Mouse (Mus musculus) limb, embryonic 12.5 days (tissue): ENCODE results near the gene Wnt10a. TPM values are rescaled to one million over a fixed set of nuclear protein-coding genes. Genes with fewer than 3 reads are reported as not detected.
A peak's percentile ranks its signal among the peaks of the same experiment; 100 is the strongest.
"Not testable (repeated sequence)": the region's sequence is repeated elsewhere in the genome, so short reads cannot be mapped to it uniquely, and the experiment has no call there.

ENCODE experiments used
- ATAC-seq: fragments of 200-750 bp; cut with Nextera tagmentation; 2 replicates; pipeline ENCODE4 v1.8.0; 2017; ENCODE audit warnings: low read depth, moderate TSS enrichment; ENCODE audit not compliant: insufficient number of reproducible peaks, insufficient read depth, low FRiP score, low TSS enrichment
- H3K27ac ChIP-seq: fragments of 300-500 bp; sonication (generic); 2 replicates; pipeline ENCODE4 v1.5.1; 2016; ENCODE audit warnings: mild to moderate bottlenecking, moderate library complexity
- H3K27me3 ChIP-seq: fragments of 300-500 bp; sonication (generic); 2 replicates; pipeline ENCODE4 v1.6.1; 2016; ENCODE audit warnings: mild to moderate bottlenecking, moderate library complexity
- H3K36me3 ChIP-seq: fragments of 300-500 bp; sonication (generic); 2 replicates; pipeline ENCODE4 v1.6.1; 2016; ENCODE audit warnings: mild to moderate bottlenecking, moderate library complexity
- H3K4me1 ChIP-seq: fragments of 300-500 bp; sonication (generic); replicated peaks from 2 replicates; pipeline ENCODE4 v1.6.1; 2016
- H3K4me2 ChIP-seq: fragments of 300-500 bp; sonication (generic); 2 replicates; pipeline ENCODE4 v1.6.1; 2016; ENCODE audit warnings: mild to moderate bottlenecking, moderate library complexity
- H3K4me3 ChIP-seq: fragments of 300-500 bp; sonication (generic); replicated peaks from 2 replicates; pipeline ENCODE4 v1.5.1; 2016; ENCODE audit warnings: mild to moderate bottlenecking
- H3K9ac ChIP-seq: fragments of 300-500 bp; sonication (generic); replicated peaks from 2 replicates; pipeline ENCODE4 v1.6.1; 2016; ENCODE audit warnings: mild to moderate bottlenecking, moderate library complexity
- H3K9me3 ChIP-seq: fragments of 300-500 bp; sonication (generic); 2 replicates; pipeline ENCODE4 v1.6.1; 2016; ENCODE audit warnings: mild to moderate bottlenecking, moderate library complexity
- WGBS: fragments of 180-500 bp; shearing (Covaris S2); methylation state at CpG from one replicate; pipeline ENCODE4 v1.1.7; 2016; 5-methylcytosine and 5-hydroxymethylcytosine counted together
- polyA plus RNA-seq: library from polyadenylated mRNA; unstranded; fragments of >200 nt; fragmentation: Nextera tagmentation; extraction: Ambion mirVana; gene quantifications from 2 replicates; pipeline ENCODE4 v1.2.1, GENCODE M21; 2016

The Wnt10a gene
- polyA plus RNA-seq, 1 experiment from 2014 or later, result 3.4 TPM

DNA sequence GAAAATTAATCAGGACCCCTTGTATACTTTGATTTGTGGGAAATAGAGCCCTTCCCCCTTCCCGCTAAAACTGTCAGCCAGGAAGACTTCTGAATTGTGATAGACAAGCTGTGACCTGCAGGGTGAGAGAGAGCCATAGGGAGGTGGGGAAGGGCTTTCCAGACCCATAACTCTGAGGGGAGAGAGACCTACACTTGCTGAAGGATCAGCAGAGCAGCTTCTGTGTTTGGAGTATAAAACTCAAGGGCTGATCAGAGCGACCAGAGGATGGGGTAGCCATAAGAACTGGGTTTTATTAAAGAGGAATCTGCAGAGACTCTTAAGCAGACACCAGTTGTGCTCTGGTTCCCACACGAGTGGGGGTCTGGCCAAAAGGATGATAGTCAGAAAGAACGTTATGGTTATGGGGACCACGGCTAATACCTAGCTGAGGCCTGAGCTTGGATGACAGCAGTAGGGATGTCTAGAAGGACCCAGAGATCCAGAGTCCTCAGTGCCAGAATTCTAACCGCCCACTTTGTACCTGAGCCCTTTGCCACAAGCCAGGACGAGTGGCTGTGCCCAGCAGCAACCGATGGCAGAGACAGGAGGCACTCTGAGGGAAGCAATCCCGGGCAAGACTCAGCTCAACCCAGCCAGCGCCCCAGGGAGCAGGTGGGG, 13.0 kb downstream of the Wnt10a start:
- Histone ChIP-seq H3K4me2 (no peak overlapping the region), H3K27ac (no peak overlapping the region), H3K4me3 (no peak overlapping the region), H3K4me1 (peaks cover 55% of the 10 kb centered on the region), H3K9ac (no peak overlapping the region), H3K9me3 (no peaks in the 10 kb centered on the region), H3K27me3 (peaks cover 98% of the 10 kb centered on the region), H3K36me3 (no peaks in the 10 kb centered on the region)
- no peak for ATAC-seq
- WGBS, result 8% methylated on average over 10 of the region's 10 CpGs

DNA sequence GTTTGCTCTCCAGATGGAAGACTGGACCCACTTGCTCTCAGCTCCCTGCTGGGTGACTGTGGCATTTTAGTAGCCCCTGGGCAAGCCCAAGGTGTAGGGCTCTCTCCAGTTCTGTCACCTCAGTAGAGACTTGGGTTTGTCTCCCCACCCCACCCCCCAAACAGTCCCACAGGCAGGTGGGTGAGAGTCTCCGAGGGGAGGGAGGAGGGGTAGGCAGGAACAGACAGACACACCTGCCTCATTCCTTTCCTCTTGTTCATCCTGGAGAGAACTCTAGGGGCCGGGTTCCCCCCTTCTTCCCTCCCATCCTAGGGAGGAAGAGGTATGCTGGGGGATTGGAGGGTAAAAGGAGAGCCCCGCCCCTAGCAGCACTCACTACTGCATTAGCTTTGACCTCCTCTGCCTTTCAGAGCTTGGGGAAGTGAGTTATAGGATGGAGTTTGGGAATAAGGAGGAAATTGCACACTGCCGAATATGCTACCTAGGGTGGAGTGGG, 14.1 kb downstream of the Wnt10a start:
- Histone ChIP-seq H3K27ac (no peak overlapping the region), H3K4me2 (no peak overlapping the region), H3K4me3 (no peak overlapping the region), H3K9ac (no peak overlapping the region), H3K36me3 (no peaks in the 10 kb centered on the region), H3K9me3 (no peaks in the 10 kb centered on the region), H3K27me3 (peaks cover 98% of the 10 kb centered on the region), H3K4me1 (peaks cover 50% of the 10 kb centered on the region)
- 15% methylated on average over 4 of the region's 4 CpGs for WGBS
- no peak for ATAC-seq

DNA sequence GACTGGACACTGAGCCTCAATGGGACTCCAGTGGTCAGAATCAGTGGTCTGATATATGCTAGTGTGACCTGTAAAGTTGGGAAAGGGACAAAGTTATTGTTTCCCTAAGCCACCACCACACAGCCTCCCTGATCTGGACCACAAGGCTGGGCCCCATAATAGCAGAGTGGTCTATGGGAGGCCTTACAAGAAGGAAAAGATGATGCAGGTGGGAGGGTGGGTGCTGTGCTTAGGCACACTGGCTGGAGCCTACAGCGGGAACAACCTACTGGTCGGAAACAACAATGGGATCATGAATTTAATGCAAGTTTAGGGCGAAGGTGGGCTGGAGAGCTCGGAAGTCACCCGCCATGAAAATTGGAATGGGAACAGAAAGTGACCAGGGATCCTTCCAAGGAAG, 14.5 kb downstream of the Wnt10a start:
- Histone ChIP-seq H3K4me1 (peaks cover 45% of the 10 kb centered on the region), H3K27ac (no peak overlapping the region), H3K27me3 (peaks cover 96% of the 10 kb centered on the region), H3K4me2 (no peak overlapping the region), H3K36me3 (no peaks in the 10 kb centered on the region), H3K4me3 (no peak overlapping the region), H3K9ac (no peak overlapping the region), H3K9me3 (no peaks in the 10 kb centered on the region)
- 7% methylated on average over 5 of the region's 5 CpGs for WGBS
- ATAC-seq, result no peak

DNA sequence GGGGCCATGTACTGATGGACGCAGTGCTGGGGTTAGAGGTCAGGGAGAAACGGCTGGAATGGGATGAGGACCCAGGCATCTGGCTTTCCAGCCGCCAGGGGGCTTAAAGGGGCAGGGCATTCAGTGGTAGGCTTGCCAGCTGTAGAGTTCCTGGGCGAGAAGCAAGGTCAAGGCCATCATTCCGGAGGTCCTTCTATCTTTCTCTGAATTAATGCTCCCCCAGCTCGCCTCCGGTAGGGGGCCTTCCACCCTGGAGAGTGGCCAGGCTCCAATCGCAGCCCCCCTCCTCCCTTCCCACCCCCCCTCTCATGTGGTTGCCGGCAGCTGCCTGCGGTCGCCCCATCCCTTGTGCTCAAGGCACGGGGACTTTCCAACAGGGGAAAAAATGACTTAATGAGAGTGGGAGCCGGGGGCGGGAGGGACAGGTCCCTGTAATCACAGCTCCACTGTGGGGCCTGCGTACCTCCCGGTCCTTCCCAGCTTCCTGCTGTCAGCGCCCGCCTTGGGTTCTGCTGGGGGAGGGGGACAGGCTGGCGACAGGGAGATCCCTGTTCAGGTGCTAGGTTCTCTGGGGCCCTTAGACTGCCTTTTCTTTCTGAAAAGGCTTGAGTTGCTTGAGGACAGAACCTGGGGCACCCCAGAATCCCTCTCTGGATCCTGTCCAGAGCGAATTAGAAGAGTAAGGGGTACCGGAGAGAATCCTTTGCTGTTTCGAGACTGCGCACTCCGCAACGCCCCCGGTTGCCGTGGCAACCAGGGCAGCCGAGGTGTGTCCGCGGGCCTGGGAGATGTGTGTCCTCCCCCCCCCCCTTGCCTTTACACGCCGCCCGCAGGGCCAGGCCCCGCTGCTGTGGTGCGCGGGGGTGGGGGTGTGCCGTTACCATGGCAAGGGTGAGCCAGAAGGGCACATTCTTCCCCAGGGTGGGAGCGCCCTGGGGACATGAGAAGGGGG, 15.3 kb downstream of the Wnt10a start:
- Histone ChIP-seq H3K27me3 (peaks cover 97% of the 10 kb centered on the region), H3K4me3 (peak overlapping the region; percentile 30), H3K9ac (peak overlapping the region; percentile 42; the same call in 1 of the 2 replicates), H3K36me3 (no peaks in the 10 kb centered on the region), H3K9me3 (no peaks in the 10 kb centered on the region), H3K4me1 (peaks cover 42% of the 10 kb centered on the region), H3K27ac (no peak overlapping the region), H3K4me2 (peak overlapping the region; percentile 56)
- under 1% methylated on average over 38 of the region's 38 CpGs for WGBS
- ATAC-seq, result no peak

DNA sequence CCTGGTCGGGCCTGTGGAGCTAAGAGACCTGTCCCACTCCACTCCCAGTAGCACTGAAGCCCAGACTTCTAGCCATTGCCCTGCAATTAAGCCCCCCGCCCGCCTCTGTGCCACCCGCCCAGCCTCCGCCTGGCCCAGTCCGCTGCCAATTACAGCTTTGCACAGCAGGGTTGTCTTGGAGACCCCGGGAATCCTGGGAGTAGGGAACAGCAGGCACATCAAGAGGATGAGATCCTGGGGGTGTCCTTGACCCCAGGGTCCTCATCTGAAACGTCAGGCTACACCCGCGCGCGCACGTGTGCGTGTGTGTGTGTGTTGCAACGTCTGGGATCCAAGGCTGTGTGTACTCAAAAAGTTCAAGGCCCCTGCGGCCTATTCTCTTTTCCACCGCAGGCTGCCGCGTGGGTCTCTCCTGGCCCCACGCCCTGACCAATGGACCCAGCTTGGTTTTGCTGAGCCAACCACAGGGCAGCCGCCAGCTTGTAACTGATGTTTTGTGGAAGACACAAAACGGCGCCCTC, 16.3 kb downstream of the Wnt10a start:
- H3K4me3 ChIP-seq, result peak overlapping the region; percentile 30

DNA sequence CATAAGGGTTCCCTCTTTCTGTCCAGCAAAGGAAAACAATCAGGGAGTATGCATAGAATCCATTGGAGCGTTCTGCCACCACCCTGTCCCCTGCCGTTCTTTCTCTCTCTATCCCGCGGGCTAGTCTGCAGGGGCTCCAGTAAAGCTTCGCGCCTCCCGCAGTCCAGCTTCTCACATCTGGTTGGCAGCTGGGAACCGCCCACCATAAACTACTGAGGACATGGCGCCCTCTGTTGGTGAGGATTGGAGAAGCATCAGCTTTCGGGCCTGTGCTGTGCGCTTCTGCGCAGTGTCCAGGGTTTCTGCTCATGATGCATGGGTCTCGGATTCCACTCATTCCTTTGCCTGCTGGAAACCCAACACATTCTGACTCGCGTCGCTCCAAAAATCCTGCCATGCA, 16.8 kb downstream of the Wnt10a start:
- H3K4me1 ChIP-seq, result peaks cover 35% of the 10 kb centered on the region
- WGBS, result under 1% methylated on average over 16 of the region's 16 CpGs
- ATAC-seq, result peak; percentile 85

More for the DNA sequence above, 16.3 kb downstream of the Wnt10a start:
- Histone ChIP-seq H3K27ac (no peak overlapping the region), H3K36me3 (no peaks in the 10 kb centered on the region), H3K4me2 (peak overlapping the region; percentile 56), H3K9me3 (no peaks in the 10 kb centered on the region), H3K27me3 (peaks cover 92% of the 10 kb centered on the region), H3K9ac (no peak overlapping the region; the same call in 1 of the 2 replicates), H3K4me1 (peaks cover 40% of the 10 kb centered on the region)
- 2% methylated on average over 23 of the region's 23 CpGs for WGBS
- no peak for ATAC-seq

DNA sequence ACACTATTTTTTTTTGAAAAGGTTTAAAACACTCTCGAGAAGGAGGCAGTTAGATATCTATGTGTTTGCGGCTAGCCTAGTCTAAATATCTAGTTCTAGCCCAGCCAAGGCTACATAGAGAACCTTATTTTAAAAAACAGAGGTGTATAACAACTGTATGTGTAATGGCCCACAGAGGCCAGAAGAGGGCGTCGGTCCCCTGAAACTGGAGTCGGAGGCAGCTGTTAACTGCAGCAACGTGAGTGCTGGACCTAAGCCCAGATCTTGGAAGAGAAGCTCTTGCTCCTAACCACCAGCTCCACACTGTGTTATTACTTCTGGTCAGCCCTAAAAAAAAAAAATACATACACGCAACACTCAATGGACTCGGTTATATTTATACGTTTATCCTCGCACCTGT, 17.7 kb downstream of the Wnt10a start:
- Histone ChIP-seq H3K9me3 (no peaks in the 10 kb centered on the region), H3K27ac (no peak overlapping the region), H3K27me3 (peaks cover 85% of the 10 kb centered on the region), H3K4me2 (no peak overlapping the region), H3K9ac (no peak overlapping the region), H3K4me1 (peaks cover 28% of the 10 kb centered on the region), H3K36me3 (no peaks in the 10 kb centered on the region), H3K4me3 (no peak overlapping the region)
- no peak for ATAC-seq
- WGBS, result 61% methylated on average over 10 of the region's 10 CpGs

More for the DNA sequence above, 16.8 kb downstream of the Wnt10a start:
- Histone ChIP-seq H3K36me3 (no peaks in the 10 kb centered on the region), H3K9me3 (no peaks in the 10 kb centered on the region), H3K4me3 (peak overlapping the region; percentile 30), H3K27me3 (peaks cover 90% of the 10 kb centered on the region), H3K4me2 (peak overlapping the region; percentile 56), H3K27ac (0 out of 2 replicates have a peak overlapping the region, but pooled peaks have one; percentile 41), H3K9ac (no peak overlapping the region)

DNA sequence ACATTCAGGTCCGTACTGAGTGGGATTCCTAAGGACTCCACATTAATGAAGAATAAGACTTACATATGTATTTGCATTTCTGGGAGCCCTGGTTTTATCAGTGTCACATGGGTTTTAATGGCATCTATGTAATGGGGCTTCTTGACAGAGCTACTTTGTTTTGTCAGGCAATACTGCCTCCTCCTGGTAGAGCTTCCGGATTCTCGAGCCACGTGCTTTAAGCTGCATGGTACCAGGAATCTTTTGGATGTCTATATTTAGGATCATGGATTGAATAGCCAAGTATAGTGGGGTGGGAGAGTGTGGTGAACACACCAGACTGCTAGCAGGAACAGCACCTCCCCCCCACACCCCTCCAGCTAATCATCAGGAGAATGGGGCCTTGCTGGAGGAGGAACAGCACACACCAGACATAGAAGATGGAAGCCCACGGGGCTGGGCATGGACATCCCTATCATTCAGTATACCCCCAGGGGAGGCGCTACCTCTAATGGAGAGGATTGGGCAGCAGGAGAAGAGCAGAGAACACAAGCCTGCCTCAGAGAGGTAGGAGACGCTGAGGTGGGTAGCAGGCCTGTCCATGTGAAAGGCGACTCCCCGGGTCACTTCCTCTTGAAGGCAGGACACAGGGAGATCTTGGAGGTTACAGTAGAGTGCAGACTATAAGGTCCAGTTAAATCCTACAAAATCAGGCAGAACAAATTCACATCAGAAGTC, 23.8 kb downstream of the Wnt10a start:
- Histone ChIP-seq H3K27ac (no peak overlapping the region), H3K9ac (no peak overlapping the region), H3K4me1 (no peaks in the 10 kb centered on the region), H3K4me3 (no peak overlapping the region), H3K9me3 (no peaks in the 10 kb centered on the region), H3K36me3 (no peaks in the 10 kb centered on the region), H3K4me2 (no peak overlapping the region), H3K27me3 (peaks cover 25% of the 10 kb centered on the region)
- ATAC-seq, result no peak
- WGBS, result 79% methylated on average over 9 of the region's 9 CpGs

DNA sequence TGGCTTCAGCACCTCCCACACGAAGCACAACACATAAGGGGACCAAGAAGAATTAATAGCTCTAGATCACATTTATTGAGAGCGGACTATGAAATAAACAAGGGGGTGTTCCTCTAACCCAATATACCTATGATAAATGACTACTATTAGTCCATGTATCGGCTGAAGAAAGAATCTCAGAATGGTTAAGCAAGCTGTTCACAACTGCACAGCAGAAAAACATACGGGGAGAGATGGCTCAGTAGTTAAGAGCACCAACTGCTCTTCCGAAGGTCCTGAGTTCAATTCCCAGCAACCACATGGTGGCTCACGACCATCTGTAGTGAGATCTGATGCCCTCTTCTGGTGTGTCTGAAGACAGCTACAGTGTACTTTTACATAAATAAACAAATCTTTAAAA, 24.6 kb downstream of the Wnt10a start:
- not testable (repeated sequence) for H3K9me3 ChIP-seq, H3K4me3 ChIP-seq, H3K27ac ChIP-seq, H3K4me1 ChIP-seq, ATAC-seq, H3K4me2 ChIP-seq, H3K9ac ChIP-seq, H3K36me3 ChIP-seq
- WGBS, result 86% methylated on average over 6 of the region's 6 CpGs
- peaks cover 18% of the 10 kb centered on the region for H3K27me3 ChIP-seq

DNA sequence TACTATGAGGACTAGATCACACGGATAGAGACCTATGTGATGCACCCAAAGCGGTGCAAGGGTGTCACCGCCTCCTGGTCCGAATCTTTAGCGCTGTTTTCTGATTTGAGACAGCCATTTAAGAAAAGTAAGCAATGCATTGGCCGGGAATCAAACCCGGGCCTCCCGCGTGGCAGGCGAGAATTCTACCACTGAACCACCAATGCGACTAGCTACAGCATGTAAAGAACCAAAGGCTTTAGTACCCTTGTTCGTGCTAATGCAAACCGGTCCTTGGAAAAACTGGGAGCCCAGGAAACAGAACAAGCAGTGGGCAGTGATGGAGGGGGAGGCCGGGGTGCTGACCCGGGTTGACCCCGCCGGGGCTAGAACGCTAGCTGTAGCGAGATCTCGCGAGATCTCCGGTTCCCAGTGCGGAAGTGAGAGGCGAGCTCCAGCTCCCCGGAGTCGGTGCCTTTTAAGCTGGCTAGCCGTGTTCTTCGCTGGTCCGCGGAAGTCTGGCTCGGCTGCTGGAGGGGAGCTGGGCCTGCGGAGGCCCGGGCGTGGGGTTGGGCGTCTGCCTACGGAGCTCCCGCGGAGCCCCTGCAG, 25.4 kb downstream of the Wnt10a start:
- H3K4me3 ChIP-seq, result peak overlapping the region; percentile 61
- no peaks in the 10 kb centered on the region for H3K9me3 ChIP-seq
- peak; percentile 83 for ATAC-seq
- H3K36me3 ChIP-seq, result no peaks in the 10 kb centered on the region
- H3K4me2 ChIP-seq, result peak overlapping the region; percentile 66
- peak overlapping the region; percentile 94 for H3K27ac ChIP-seq
- WGBS, result 7% methylated on average over 38 of the region's 38 CpGs
- no peaks in the 10 kb centered on the region for H3K4me1 ChIP-seq
- peaks cover 10% of the 10 kb centered on the region; the same call in 1 of the 2 replicates for H3K27me3 ChIP-seq
- peak overlapping the region; percentile 70 for H3K9ac ChIP-seq
